Mouse (Mus musculus) layer of hippocampus, adult 2 months (tissue): ENCODE measurements around the gene Tbx20. TPM values are rescaled to one million over a fixed set of nuclear protein-coding genes. Genes with fewer than 3 reads are reported as not detected.

Experiments used
- DNase-seq, 2 experiments: peaks; one replicate each; pipeline ENCODE4 v3.0.0; 2022; ENCODE audit warnings: low spot score in 2 of 2
- H3K27ac ChIP-seq: fragments of 200-600 bp; 2 replicates; pipeline ENCODE4 v1.8.1; 2022
- H3K4me3 ChIP-seq: fragments of 200-600 bp; 2 replicates; pipeline ENCODE4 v1.8.1; 2022; ENCODE audit warnings: mild to moderate bottlenecking
- CTCF ChIP-seq: fragments of 200-600 bp; conservative IDR thresholded peaks from 2 replicates; pipeline ENCODE4 v1.8.1; 2022; ENCODE audit warnings: antibody characterized with exemption, mild to moderate bottlenecking, moderate library complexity
- long read RNA-seq, 2 experiments: library from polyadenylated mRNA; stranded (forward); transcript quantifications; one replicate each; pipeline ENCODE4 v2.0.0; 2021; ENCODE audit warnings: borderline mapping rate in 2 of 2
- total RNA-seq, 2 experiments: library from RNA; stranded (reverse); gene quantifications; 2 replicates each; pipeline ENCODE4 v1.2.3; 2021

Tbx20 gene
- total RNA-seq, result not detected
- long read RNA-seq, experiment 1, result 0 reads
- long read RNA-seq, experiment 2, result 0 reads

DNA sequence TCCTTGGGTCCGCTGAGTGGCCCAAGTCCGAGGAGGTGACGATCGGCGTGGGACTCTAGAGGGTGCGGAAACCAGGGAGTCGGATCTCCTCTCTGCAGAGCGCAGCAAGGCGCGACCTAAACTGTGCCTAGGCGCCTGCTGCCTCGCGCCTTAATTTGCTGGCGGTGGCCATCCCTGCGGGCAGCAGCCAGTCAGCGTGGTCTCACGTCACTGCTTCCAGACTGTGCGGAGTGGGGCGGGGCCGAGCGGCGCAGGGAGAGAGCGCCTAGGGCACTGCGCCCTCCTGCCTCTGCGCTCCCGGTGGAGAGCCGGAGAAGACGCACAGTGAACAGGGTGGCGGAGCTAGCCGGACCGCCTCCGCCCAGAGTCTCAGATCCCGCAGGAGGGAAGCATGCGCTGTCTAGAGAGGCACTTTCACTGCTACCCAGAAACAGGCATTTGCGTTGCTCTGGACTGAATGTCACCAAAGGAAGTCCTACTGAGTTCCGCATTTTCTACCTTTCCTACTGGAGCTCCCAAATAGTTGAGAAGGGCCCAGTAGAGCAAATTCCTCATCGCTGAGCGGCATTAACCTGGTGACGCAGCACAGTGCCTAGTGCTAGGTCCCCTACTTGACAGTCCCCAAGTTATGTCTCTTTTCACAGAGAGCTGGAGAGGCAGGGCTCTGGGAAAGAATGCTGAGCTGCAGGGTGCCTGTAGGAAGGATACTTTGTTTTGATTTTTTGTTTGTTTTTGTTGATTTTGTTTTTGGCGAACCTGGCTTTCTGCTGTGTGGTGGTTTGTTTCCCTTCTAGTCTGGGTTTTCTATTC is at the start of gene Tbx20:
Tbx20 (minus strand) TSS at position 144 of the 810 bp plus-strand sequence.
- Histone ChIP-seq H3K27ac (no peak within 1 kb of the TSS), H3K4me3 (no peak within 1 kb of the TSS)
- no peak for TF ChIP-seq CTCF
- DNase-seq, result no peak

DNA sequence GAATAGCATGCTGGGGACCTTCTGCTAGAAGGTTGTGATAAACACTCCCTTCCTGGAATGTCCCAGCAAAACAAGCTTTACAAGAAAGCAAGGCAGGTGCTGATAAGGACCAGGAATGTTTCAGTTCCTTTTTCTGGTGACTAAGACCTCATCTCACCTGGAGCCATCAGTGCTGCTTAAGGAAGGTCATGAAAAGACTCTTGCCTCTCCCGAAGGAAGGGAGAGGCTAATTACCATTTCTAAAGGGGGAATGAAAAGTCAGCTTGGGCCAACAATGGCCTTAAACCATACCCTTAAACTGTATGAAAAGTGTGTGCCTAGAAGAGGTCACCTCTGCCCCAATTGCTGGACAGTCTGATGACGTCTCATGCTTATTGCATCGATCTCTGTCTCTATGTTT is 44.4 kb upstream of the Tbx20 start:
- Histone ChIP-seq H3K27ac (no peak overlapping the region), H3K4me3 (no peak overlapping the region)
- TF ChIP-seq CTCF, result no peak
- no peak for DNase-seq

DNA sequence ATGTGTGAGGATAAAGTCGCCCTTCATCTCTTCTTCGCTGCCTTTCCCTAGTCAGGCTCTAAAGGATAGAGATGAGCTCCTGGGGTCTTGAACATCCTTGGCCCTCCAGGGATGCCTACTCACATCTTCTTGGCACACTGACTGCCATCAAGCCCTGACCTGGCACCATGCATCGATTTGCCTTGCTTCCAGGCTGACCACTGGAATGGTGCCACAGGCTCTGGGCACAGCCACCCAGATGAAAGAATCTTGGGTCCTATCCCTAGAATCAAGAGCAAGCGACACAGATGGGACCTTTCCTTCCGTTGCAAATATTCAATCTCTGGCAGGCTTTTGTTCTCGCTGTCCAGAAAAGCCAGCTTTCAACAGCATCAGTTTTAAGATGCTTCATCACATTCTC is 38.4 kb upstream of the Tbx20 start:
- Histone ChIP-seq H3K27ac (no peak overlapping the region), H3K4me3 (no peak overlapping the region)
- TF ChIP-seq CTCF, result no peak
- DNase-seq, result no peak

DNA sequence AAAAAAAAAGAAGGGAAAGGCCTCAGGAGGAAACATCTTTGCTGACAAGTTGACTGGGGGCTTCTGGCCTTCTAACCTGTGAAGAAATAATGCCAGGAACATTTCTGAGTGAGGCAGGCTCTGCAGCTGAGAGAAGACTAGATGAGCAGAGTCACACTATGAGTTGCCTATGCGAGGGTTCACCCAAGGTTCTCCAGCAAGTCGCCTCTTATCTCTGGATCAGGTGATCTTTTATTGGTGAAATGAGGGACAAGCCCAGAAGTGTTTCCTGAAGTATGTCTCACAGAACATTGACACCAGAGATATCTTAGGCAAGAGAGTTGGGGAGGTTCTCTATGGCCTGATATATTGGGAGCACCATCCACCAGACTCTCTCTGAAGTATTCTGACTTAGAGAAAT is 18.0 kb upstream of the Tbx20 start:
- Histone ChIP-seq H3K27ac (no peak overlapping the region), H3K4me3 (no peak overlapping the region)
- no peak for TF ChIP-seq CTCF
- DNase-seq, result no peak

DNA sequence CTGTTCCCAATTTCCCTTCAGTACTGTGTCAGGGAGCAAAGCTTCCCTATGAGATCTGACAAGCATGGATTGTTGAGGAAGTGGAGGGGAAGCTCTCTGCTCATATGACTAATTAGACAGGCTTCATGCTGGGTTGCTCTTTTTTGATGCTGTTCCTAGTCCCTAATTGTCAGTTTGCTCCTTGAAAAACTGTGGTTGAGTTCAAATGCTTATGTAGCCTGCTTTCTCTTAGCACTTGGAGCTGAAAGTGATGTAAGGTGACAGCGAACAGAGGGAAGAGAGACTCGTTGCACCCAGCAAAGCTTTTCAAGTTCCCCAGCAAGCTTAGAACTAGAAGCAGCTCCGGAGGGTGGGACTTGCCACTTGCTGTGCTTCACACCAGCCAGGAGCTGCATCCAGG is 15.3 kb upstream of the Tbx20 start:
- TF ChIP-seq CTCF, result no peak
- no peak for DNase-seq
- no peak overlapping the region for H3K27ac ChIP-seq
- H3K4me3 ChIP-seq, result no peak overlapping the region

DNA sequence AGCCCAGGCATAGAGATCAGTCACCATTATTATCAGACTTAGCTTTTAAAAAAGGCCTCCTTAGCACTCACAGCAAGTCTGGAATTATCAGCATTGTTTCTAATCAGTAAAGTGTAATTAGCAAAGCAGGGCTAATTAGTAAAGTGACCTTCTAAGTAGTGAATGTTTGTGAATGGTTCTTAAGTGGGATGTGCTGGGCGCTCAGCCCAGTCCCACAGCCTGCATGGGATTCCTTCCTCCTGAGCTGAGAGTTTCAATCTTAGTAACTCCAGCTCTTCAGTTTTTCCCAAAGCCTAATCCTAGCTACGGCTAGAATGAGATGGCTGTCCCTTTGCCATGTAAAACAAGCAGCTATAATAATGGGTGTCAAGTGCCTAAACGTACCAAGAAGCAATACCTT is 8.2 kb upstream of the Tbx20 start:
- Histone ChIP-seq H3K27ac (no peak overlapping the region), H3K4me3 (no peak overlapping the region)
- no peak for TF ChIP-seq CTCF
- no peak for DNase-seq

DNA sequence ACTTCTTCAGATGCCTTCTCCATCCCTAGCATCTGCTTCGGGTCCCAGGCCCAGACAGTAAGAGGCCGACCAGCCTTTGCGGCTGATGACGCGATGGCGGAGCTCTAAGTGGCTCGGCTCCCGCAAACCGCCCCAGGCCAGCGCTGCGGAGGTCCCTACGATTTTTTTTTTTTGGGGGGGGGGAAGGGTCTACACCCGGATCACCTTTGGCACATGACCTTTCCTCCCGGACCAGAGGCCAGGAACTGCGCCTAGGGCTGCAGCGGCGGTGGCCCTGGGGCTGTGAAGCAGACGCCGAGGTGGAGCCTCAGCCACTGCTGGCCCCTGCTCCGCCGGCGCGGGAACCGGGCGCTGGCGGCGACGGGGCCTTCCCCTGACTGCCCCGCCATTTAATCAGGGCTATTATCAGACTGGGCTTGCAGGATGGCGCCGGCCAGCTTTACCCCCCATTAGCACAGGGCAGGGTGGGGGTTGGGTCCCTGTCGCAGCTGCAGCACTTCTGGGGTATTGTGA is 6.9 kb upstream of the Tbx20 start:
- DNase-seq, result no peak
- TF ChIP-seq CTCF, result no peak
- Histone ChIP-seq H3K4me3 (no peak overlapping the region), H3K27ac (no peak overlapping the region)

DNA sequence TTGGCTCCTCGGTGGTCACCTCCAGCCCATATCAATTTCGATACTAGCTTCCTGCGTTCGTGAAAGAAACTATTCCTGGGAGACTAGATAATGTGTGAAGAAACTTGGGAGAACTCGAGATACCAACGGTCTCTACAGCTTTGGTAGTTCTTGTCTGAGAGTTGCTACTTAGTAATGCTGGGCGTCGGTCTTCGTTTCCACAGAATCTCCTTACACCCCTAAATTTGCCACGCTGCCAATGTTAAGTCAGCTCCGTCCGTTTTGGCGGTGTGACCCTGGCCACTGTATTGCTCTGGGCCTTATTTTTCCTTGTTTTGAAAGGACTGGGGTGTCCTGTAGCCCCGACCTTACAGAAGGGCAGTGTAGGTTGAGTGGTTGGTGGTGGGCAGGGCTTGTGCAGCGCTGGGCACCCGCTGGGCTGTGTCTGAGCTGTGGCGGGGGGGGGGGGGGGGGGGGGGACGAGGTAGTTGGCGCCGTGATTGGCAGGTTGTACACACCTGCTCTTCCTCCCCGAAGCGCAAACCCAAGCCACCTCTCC is 6.4 kb upstream of the Tbx20 start:
- DNase-seq, result no peak
- TF ChIP-seq CTCF, result no peak
- Histone ChIP-seq H3K27ac (no peak overlapping the region), H3K4me3 (no peak overlapping the region)

DNA sequence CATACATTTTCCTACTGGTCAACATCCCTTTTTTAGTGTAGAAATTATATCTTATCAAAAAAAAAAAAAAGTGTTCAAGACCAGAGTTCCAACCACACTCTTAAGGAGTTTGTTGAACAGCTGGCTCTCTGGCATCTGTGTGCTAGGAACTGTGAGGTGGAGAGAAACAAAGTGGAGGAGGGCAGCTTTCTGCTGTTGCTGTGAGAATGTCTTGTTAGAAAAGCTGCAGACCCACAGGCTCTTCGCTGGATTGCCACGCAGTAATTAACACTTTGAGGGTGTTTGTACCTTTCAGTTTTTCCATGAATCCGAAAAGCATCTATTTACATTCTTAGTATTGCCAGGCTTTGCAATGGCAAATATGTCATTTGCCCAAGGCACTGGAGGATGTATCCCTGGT is 5.9 kb upstream of the Tbx20 start:
- TF ChIP-seq CTCF, result no peak
- H3K4me3 ChIP-seq, result no peak overlapping the region
- no peak overlapping the region for H3K27ac ChIP-seq
- DNase-seq, result no peak

DNA sequence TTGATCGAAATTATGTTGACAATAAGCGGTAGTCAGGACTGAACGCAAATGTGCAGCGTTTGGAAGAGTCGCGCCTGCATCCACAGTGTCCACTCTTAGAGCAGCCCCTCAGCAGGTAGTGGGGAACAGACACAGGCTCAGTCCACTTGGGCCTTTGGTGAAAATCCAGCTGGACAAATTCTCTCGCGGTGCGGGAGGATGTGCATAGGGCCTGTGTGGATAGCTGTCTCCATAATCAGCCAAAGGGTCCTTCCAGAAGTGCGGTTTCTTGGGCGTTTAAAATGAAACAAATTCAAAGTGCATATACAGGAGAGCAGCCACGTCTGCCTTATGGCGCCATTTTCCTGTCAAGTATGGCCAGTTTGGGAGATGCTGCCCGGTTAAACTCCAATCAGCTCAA is 4.5 kb upstream of the Tbx20 start:
- TF ChIP-seq CTCF, result no peak
- H3K4me3 ChIP-seq, result no peak overlapping the region
- no peak for DNase-seq
- no peak overlapping the region for H3K27ac ChIP-seq

DNA sequence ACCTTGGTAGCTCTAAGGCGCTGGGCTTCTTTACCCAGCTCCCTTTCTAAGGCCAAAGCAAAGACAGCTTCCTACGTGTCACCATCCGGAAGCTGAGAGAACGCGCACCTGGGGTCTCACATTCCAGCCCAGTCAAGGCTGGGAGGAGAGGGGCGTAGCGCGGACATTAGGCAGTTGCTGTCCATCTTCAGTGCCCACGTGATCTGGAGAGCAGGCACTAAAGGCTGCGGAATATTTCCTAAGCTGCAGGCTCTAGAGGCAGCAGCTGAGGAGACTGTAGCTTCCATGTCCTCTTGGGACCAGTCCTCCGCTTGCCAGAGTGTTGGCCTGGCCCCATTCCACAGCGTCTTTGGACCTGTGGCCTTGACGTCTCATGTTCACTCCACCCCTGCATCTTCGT is 3.9 kb upstream of the Tbx20 start:
- H3K4me3 ChIP-seq, result no peak overlapping the region
- no peak overlapping the region for H3K27ac ChIP-seq
- no peak for DNase-seq
- TF ChIP-seq CTCF, result no peak

DNA sequence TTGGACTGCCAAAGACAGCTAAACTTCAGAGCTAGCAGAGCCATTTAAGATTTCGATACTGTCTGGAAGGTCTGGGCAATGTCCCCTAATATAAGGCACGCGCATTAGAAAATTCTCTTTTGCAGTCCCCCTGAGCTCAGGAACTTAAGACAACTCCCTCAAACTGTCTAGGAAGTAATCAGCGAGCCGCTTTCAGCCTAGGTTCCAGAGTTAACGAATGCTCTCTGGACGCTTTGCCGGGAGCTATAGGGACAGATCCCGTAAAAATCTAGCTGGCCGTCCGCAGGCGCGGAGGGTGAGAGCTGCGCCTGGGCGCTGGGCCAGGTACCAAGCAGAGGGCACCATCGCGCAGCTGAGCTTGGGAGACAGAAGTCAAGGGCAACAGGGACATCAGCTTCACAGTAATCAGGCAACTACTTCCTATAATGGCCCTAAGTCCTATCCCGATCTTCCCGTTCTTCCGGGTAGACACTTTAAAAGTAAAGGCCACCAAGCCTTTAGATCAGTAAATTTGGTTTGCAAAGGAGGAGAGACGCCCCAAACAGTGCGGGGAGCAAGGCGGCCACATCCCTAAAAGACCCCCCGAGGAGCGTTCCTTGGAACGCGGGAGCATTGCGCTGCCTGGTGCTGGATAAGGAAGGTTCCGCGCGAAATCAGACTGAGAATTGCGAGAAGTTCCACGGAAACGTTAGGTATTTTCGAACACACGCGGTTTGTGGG is 3.2 kb upstream of the Tbx20 start:
- no peak overlapping the region for H3K4me3 ChIP-seq
- DNase-seq, result no peak
- H3K27ac ChIP-seq, result no peak overlapping the region
- TF ChIP-seq CTCF, result no peak

DNA sequence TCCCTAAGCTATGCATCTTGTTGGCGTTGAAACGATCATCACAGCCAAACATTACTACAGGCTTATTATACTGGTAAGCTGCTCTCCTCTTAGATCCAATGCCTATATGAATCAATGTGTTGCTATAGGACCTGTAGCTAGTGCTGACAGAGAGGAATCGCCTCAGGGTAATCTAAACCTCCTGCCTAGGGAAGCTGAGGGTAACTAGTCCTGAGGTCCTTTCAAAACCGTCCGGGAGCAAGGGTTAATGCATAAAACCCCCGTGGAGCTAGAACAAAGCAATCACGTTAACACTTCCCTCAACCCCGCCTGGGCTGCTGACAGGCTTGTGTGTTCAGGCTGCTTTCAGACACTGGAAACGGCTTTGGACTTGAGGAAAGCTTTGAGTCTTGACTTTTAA is 2.4 kb upstream of the Tbx20 start:
- DNase-seq, result no peak
- H3K27ac ChIP-seq, result no peak overlapping the region
- no peak for TF ChIP-seq CTCF
- no peak overlapping the region for H3K4me3 ChIP-seq
